Mouse (Mus musculus): ENCODE data around the gene Sv2a.

Sv2a gene

DNA sequence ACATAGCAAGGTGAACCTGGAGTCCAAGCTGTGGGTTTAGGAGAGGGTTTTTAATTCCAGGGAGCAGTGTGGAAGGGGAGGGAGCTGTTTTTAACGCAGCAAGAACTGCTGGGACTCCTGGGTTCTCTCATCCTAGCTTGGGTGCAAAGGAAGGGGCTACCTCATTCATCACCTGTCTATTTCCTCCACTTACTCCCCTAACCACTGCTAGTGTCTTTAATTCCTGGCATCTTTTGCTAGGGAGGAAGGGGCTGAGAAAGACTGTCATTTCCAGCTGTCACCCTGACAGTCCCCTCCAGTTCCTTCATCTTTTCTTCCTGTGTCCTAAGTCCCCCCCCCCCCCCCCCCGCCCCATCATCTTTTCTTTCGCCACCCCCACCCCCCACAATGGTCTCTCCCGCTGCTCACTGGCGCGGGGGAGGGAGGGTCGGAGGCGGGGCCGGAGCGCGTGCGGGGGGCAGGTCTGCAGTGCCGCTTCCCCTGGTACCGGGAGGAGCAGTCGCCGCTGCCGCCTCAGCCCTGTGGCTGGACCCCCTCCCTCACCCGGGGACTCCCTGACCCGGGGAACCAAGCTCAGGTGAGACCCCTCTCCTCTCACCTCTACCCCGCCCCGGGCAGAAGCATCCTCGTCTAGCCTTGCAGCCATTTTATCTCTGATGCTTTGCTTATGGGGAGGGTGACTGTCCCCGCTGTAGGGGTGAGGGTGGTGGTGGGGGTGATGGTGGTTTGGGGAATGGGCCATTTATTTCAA lies at the start of gene Sv2a:
TSS of gene Sv2a (plus strand) at position 425 of the 751 bp plus-strand sequence.
- DNase-seq (ENCODE audit: extremely low read depth, low read depth), result no peak

- DNase-seq (ENCODE audit: extremely low read depth, low read depth), result no peak
Measured at GRCm38 (mm10) chr3:96132478-96132877, 48.5 kb upstream of the Sv2a start.

- no peak for DNase-seq (ENCODE audit: extremely low read depth, low read depth)
Measured at GRCm38 (mm10) chr3:96133327-96133905, 47.5 kb upstream of the Sv2a start.

- no peak for DNase-seq (ENCODE audit: extremely low read depth, low read depth)
Measured at GRCm38 (mm10) chr3:96135011-96135410, 45.9 kb upstream of the Sv2a start.

DNA sequence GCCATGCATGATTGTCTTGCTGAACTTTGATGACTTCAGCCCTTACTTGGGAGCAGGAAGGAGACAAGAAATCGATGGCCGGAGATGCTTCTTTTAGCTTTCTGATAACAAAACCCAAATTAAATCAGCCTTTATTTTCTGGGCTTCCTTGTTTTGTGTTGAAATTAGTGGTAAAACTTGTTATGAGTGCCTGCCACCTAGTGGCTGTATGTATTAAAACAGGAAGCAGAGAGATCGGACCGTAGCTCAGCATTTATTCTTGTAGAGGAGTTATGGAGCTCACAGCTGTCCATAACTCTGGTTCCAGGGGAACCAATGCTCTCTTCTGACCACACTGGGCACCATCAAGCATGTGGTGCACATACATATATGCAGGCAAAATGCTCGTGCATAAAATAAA lies 33.0 kb upstream of the Sv2a start:
- DNase-seq (ENCODE audit: extremely low read depth, low read depth), result peak; percentile 90

DNA sequence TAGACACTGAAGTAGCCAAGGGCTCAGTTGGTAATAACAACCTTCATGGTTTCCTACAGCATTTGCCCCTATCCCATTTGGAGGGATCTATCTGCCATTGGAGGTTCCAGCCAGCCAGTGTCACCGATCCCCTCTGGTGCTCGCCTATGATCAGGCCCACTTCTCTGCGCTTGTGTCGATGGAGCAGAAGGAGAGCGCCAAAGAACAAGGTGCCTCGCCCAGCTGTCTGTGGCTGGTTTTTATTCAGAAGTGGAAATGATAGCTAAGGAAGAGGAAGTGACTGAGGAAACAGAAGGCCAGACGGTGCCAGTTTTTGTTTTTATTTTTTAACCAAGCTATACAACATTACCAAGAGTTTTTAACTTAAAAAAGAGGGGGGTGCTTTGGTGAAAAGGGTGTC lies 29.1 kb upstream of the Sv2a start:
- peak; percentile 39 for DNase-seq (ENCODE audit: extremely low read depth, low read depth)

DNA sequence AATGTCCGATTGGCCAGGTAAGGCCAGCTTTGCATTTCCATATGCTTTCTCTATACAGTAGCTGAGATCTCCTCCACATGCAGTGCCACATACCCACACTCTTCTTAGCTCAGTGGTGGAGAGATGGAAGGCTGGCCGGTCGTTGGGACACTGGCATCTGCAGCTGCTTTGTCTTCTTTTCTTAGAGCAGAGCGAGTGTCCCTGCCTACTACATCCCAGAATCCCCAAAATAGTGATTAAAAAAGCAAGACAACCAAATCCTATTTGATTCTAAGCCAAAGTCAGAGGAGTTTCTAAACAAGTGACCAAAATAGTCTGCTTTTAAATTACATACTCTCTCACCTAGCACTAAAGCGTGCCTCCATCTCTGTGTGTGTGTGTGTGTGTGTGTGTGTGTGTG lies 28.3 kb upstream of the Sv2a start:
- DNase-seq (ENCODE audit: extremely low read depth, low read depth), result no peak

GRCm38 (mm10) chr3:96155501-96155900 lies 25.4 kb upstream of the Sv2a start:
- no peak for DNase-seq (ENCODE audit: extremely low read depth, low read depth)

- DNase-seq (ENCODE audit: extremely low read depth, low read depth), result no peak
Measured at GRCm38 (mm10) chr3:96159820-96160219, 21.1 kb upstream of the Sv2a start.

DNA sequence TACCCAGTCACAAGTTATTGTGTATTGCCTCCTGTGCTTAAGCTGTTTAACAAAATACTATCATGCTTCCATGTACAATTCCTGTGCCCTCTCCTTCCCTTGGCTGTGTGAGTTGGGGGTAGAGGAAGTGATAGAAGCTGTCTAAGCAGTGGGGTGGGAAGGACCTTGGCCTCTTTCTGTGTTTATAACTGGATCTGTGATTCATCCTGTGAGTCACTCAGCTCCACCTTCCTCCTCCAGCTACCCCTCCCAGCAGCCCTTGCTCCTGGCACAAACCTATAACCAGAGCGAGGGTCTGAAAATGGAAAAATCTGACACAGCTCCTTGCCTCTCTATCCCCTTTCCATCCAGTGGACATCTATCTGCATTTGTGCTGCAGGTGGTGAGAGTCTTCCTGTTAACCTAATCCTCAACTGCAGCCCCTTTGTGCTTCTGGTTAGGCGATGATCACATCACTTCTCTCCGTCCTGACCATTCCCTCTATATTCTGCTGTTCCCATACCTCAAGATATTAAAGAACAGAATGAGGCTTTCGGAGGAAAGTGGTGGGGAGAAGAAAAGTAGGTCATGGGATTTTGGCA lies 20.6 kb upstream of the Sv2a start:
- no peak for DNase-seq (ENCODE audit: extremely low read depth, low read depth)

- no peak for DNase-seq (ENCODE audit: extremely low read depth, low read depth)
Measured at GRCm38 (mm10) chr3:96160803-96161516, 20.0 kb upstream of the Sv2a start.

GRCm38 (mm10) chr3:96161869-96162840 lies 18.8 kb upstream of the Sv2a start, which contains the start of gene Mtmr11:
Gene Mtmr11 (plus strand): TSS chr3:96162004.
- DNase-seq (ENCODE audit: extremely low read depth, low read depth), result no peak

DNA sequence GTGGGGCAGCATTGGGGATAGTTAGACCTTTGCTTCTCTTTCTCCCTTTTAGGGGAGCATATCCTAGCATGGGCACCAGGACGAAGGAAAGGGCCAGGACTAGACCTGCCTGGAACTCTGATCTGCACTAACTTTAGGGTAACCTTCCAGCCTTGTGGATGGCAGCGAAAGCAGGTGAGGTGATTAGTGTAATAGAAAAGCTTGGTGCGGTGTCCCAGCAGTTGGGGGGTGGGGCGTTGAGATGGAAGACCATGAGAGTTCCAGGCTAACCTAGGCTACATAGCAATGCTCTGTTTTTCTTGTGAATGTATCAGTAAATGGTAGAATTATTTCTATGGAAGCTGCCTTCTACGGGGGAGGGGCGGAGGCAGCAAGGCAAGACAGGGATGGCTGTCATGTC lies 17.9 kb upstream of the Sv2a start:
- DNase-seq (ENCODE audit: extremely low read depth, low read depth), result no peak

DNA sequence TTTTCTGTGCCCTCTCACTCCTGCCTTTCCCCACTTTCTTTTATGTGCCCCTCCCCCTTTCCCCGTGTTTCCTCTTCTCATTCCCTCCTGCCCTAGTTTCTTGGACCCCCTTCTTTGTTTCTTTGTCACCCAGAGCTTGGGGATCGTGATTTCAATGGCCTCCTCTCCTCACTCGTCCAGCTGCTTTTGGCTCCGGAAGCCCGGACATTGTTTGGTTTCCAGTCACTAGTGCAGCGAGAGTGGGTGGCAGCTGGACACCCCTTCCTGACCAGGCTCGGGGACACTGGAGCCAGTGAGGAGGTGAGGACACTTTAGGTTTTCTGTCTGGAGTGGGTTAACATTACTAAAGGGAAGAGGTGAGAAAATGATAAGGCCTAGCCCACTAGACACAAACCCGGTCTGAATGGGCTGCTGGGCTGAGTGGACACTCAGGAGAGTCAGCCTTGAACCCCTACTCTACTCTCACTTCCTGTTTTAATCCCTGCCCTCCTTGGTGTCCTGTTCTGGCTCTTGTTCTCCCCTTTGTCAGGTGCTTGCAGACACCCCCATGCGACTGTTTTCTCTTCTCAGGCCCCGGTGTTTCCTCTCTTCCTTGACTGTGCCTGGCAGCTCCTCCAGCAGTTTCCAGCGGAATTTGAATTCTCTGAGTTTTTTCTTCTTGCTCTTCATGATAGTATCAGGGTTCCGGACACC lies 12.3 kb upstream of the Sv2a start:
- no peak for DNase-seq (ENCODE audit: extremely low read depth, low read depth)

GRCm38 (mm10) chr3:96170276-96170675 lies 10.7 kb upstream of the Sv2a start:
- DNase-seq (ENCODE audit: extremely low read depth, low read depth), result no peak

GRCm38 (mm10) chr3:96170976-96171545 lies 9.9 kb upstream of the Sv2a start:
- DNase-seq (ENCODE audit: extremely low read depth, low read depth), result no peak

GRCm38 (mm10) chr3:96171583-96172196 lies 9.3 kb upstream of the Sv2a start:
- no peak for DNase-seq (ENCODE audit: extremely low read depth, low read depth)

- DNase-seq (ENCODE audit: extremely low read depth, low read depth), result peak; percentile 94
Measured at GRCm38 (mm10) chr3:96172197-96173178, 8.5 kb upstream of the Sv2a start, which contains the start of gene Sf3b4. Gene Sf3b4 (plus strand): TSS chr3:96172332.
